20 mouse cellular contexts compared by ENCODE assay signal in genomic region chr6:49759614-49760013, GRCm38 (mm10).
DNase-seq lines count a peak whose midpoint lies in the region; ATAC-seq and TF ChIP-seq lines count a peak whose summit lies in the region.
"Had no signal": no experiment of that assay in that cellular context is flagged by ENCODE, and none has a peak within 500 bp of the region (broad histone marks: within the 10 kb centered on the region; RNA-seq: fewer than 3 reads in every experiment).

No protein-coding gene starts in this region.

- H3K4me1 ChIP-seq in intestine, postnatal 0 days (replicated peaks; ENCODE audit: control insufficient read depth, insufficient read depth, low read length), result no peaks in the 10 kb centered on the region
- H3K4me1 ChIP-seq: embryonic facial prominence, embryonic 10.5 days; embryonic facial prominence, embryonic 12.5 days; forebrain, embryonic 10.5 days; forebrain, embryonic 12.5 days had no signal

- DNase-seq in urinary bladder, adult 2 months (ENCODE audit: low spot score), result no peak
- DNase-seq: adrenal gland, adult 2 months; adrenal gland, postnatal 10 days; adrenal gland, postnatal 25 days; cerebellum, adult 11 months; cerebellum, adult 18-20 months; cerebellum, adult 8-10 months; cerebellum, adult 9-11 months; cerebellum, postnatal 14 days; cerebellum, postnatal 36 days had no signal

- H3K9ac ChIP-seq in intestine, postnatal 0 days (ENCODE audit: low read depth, low read length), result no peak overlapping the region
- H3K9ac ChIP-seq: embryonic facial prominence, embryonic 12.5 days; forebrain, embryonic 12.5 days had no signal

- 86% methylated on average over 6 of the region's 6 CpGs for WGBS in intestine, postnatal 0 days

- no peaks in the 10 kb centered on the region for H3K27me3 ChIP-seq in intestine, postnatal 0 days (replicated peaks; ENCODE audit: control insufficient read depth, insufficient read depth, low read length)
- H3K27me3 ChIP-seq: embryonic facial prominence, embryonic 12.5 days; forebrain, embryonic 12.5 days had no signal

- no peak overlapping the region for H3K4me2 ChIP-seq in intestine, postnatal 0 days (replicated peaks; ENCODE audit: low read depth)
- H3K4me2 ChIP-seq: embryonic facial prominence, embryonic 12.5 days; forebrain, embryonic 12.5 days had no signal

- no peaks in the 10 kb centered on the region for H3K9me3 ChIP-seq in intestine, postnatal 0 days (ENCODE audit: control insufficient read depth)
- H3K9me3 ChIP-seq: embryonic facial prominence, embryonic 10.5 days; embryonic facial prominence, embryonic 12.5 days; forebrain, embryonic 10.5 days; forebrain, embryonic 12.5 days had no signal

- no peak for TF ChIP-seq CTCF in intestine, postnatal 0 days (IDR thresholded peaks at IDR 0.05; ENCODE audit: low read depth)

- no peak overlapping the region for H3K27ac ChIP-seq in intestine, postnatal 0 days (ENCODE audit: low read depth, low read length)
- H3K27ac ChIP-seq: embryonic facial prominence, embryonic 10.5 days; embryonic facial prominence, embryonic 12.5 days; forebrain, embryonic 10.5 days; forebrain, embryonic 12.5 days had no signal

- H3K36me3 ChIP-seq in intestine, postnatal 0 days (ENCODE audit: control insufficient read depth, insufficient read depth), result no peaks in the 10 kb centered on the region
- H3K36me3 ChIP-seq: embryonic facial prominence, embryonic 10.5 days; embryonic facial prominence, embryonic 12.5 days; forebrain, embryonic 10.5 days; forebrain, embryonic 12.5 days had no signal

- ATAC-seq in common myeloid progenitor, adult 5-6 weeks (replicated peaks; ENCODE audit: low read depth, poor library complexity, severe bottlenecking), result peak; percentile 74
- ATAC-seq in granulocyte monocyte progenitor cell, adult 5-6 weeks (replicated peaks; ENCODE audit: poor library complexity, severe bottlenecking), result peak; percentile 66
- ATAC-seq in megakaryocyte progenitor cell, adult 5-6 weeks (replicated peaks; ENCODE audit: poor library complexity), result peak; percentile 50
- no peak for ATAC-seq in intestine, postnatal 0 days
- ATAC-seq: forebrain, embryonic 14.5 days; forebrain, embryonic 16.5 days had no signal

- no peak overlapping the region for H3K4me3 ChIP-seq in intestine, postnatal 0 days (ENCODE audit: low read depth, low read length)
- H3K4me3 ChIP-seq: embryonic facial prominence, embryonic 10.5 days; embryonic facial prominence, embryonic 12.5 days; forebrain, embryonic 10.5 days; forebrain, embryonic 12.5 days had no signal
